Mouse (Mus musculus): Measurements from ENCODE around the gene Cfap206.

GRCm38 (mm10) chr4:34777677-34778527, 47.9 kb upstream of the Cfap206 start, which contains the start of gene Smim8:
- TF ChIP-seq CTCF (IDR thresholded peaks at IDR 0.05; ENCODE audit: low read depth, low read length) (peak; percentile 90), POLR2A (IDR thresholded peaks at IDR 0.05; ENCODE audit: extremely low read depth, insufficient read depth, low read length) (peak; percentile 47)
